Mouse (Mus musculus): Measurements from ENCODE around the gene N4bp2l2. TPM values are rescaled to one million over a fixed set of nuclear protein-coding genes. Genes with fewer than 3 reads are reported as not detected.

The N4bp2l2 gene
- total and polyA plus RNA-seq, 3 experiments: 7.1 to 40.4 (median 39.6) TPM

DNA sequence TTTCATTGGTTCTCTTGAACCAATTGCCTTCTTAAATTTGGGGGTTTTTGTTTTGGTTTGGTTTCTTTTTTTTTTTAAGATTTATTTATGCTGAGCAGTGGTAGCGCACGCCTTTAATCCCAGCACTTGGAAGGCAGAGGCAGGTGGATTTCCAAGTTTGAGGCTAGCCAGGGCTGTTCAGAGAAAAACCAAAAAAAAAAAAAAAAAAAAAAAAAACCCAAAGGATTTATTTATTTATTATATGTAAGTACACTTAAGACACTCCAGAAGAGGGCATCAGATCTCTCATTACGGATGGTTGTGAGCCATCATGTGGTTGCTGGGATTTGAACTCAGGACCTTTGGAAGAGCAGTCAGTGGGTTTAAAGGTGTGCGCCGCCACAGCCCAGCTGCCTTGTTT lies 105.1 kb downstream of the N4bp2l2 start:
- no peak for TF ChIP-seq EP300 (IDR thresholded peaks at IDR 0.05; ENCODE audit: insufficient read depth, low read depth, low read length)
- TF ChIP-seq POLR2A (IDR thresholded peaks at IDR 0.05; ENCODE audit: insufficient read depth, low read depth, low read length): no peak
- TF ChIP-seq CTCF (IDR thresholded peaks at IDR 0.05): no peak
- Histone ChIP-seq H3K4me3 (no peak overlapping the region), H3K27me3 (ENCODE audit: control insufficient read depth, insufficient read depth, low read length) (no peaks in the 10 kb centered on the region), H3K9ac (ENCODE audit: low read depth, low read length) (no peak overlapping the region), H3K27ac (no peak overlapping the region), H3K79me2 (replicated peaks; ENCODE audit: control insufficient read depth, insufficient read depth, low read length) (no peaks in the 10 kb centered on the region), H3K4me1 (ENCODE audit: control insufficient read depth, insufficient read depth, low read length) (no peaks in the 10 kb centered on the region; the same call in 1 of the 2 replicates), H3K36me3 (ENCODE audit: control insufficient read depth, insufficient read depth, low read length) (no peaks in the 10 kb centered on the region)
- 94% methylated on average over 5 of the region's 5 CpGs for WGBS
- intact Hi-C loops (cut with DNase I): no loop called here
- DNase-seq: no peak

DNA sequence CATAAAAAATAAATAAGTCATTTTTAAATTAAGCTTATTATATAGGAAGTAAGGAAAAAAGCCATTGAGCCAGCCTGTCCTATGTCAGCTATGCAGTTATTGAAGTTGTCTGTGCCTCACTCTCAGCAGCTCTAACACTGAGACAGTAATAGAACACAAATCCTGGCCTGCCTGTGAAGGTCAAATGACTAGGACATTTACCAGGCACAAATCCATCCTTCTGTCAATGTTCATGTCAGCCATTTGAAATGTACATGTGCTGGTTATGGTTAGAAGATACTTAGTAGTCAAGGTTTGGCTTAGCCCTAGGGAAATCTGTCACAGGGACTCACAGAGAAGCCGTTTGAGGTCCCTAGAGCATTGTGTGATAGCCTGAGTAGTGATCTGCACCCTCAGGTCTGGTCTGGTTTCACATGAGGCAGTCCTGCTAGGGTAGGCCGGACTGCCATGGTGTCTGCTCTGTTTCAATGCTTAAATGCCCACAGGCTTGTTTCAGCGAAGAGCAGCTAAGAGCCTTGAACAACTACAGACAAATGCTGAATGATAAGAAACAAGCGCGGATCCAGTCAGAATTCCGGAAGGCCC lies 106.4 kb downstream of the N4bp2l2 start:
- DNase-seq: no peak
- no peaks in the 10 kb centered on the region for H3K27me3 ChIP-seq (ENCODE audit: control insufficient read depth, insufficient read depth, low read length)
- H3K4me3 ChIP-seq: no peak overlapping the region
- H3K27ac ChIP-seq: no peak overlapping the region
- intact Hi-C loops (cut with DNase I): no loop called here
- 65% methylated on average over 6 of the region's 6 CpGs for WGBS
- no peak overlapping the region for H3K9ac ChIP-seq (ENCODE audit: low read depth, low read length)
- H3K79me2 ChIP-seq (replicated peaks; ENCODE audit: control insufficient read depth, insufficient read depth, low read length): no peaks in the 10 kb centered on the region
- H3K36me3 ChIP-seq (ENCODE audit: control insufficient read depth, insufficient read depth, low read length): no peaks in the 10 kb centered on the region
- H3K4me1 ChIP-seq (ENCODE audit: control insufficient read depth, insufficient read depth, low read length): no peaks in the 10 kb centered on the region; the same call in 1 of the 2 replicates
- TF ChIP-seq CTCF (IDR thresholded peaks at IDR 0.05): no peak
- TF ChIP-seq POLR2A (IDR thresholded peaks at IDR 0.05; ENCODE audit: insufficient read depth, low read depth, low read length): no peak
- no peak for TF ChIP-seq EP300 (IDR thresholded peaks at IDR 0.05; ENCODE audit: insufficient read depth, low read depth, low read length)

Other genes with a start within 250 kb of the N4bp2l2 start
- gene Zar1l, start 148.0 kb downstream of the N4bp2l2 start, total RNA-seq (2021): not detected
- not detected in 2 replicates for gene Zar1l, start 148.0 kb downstream of the N4bp2l2 start, polyA plus RNA-seq (2012; rRNA removed)
- gene Brca2, start 143.6 kb downstream of the N4bp2l2 start, total RNA-seq (2021): 1 to 10 TPM; 1.6 to 2.0 TPM
- gene Brca2, start 143.6 kb downstream of the N4bp2l2 start, polyA plus RNA-seq (2012; rRNA removed): 1.1 and 2.4 TPM in 2 replicates
- 1 to 10 TPM; 2.5 to 3.1 TPM for gene N4bp2l1, start 69.0 kb downstream of the N4bp2l2 start, total RNA-seq (2021)
- 2.7 and 4.7 TPM in 2 replicates for gene N4bp2l1, start 69.0 kb downstream of the N4bp2l2 start, polyA plus RNA-seq (2012; rRNA removed)
- gene Pds5b, start 7.6 kb upstream of the N4bp2l2 start, total RNA-seq (2021): 10 to 100 TPM; 15.6 to 16.1 TPM
- gene Pds5b, start 7.6 kb upstream of the N4bp2l2 start, polyA plus RNA-seq (2012; rRNA removed): 3.7 and 9.7 TPM in 2 replicates

All from heart, adult 2 months (tissue).